In genomic region chr12:17770538-17770937, GRCm38 (mm10) we compare ENCODE assay signal across 11 mouse cellular contexts.
DNase-seq lines count a peak whose midpoint lies in the region; ATAC-seq lines count a peak whose summit lies in the region.
"Had no signal": no experiment of that assay in that cellular context is flagged by ENCODE, and none has a peak within 500 bp of the region (broad histone marks: within the 10 kb centered on the region; RNA-seq: fewer than 3 reads in every experiment).

No protein-coding gene starts in this region.

- H3K9me3 ChIP-seq in neural tube, embryonic 14.5 days (ENCODE audit: control insufficient read depth, low read length): no peaks in the 10 kb centered on the region
- H3K9me3 ChIP-seq in lung, embryonic 15.5 days: no peaks in the 10 kb centered on the region
- H3K9me3 ChIP-seq: midbrain, embryonic 12.5 days had no signal

- no peak overlapping the region for H3K4me3 ChIP-seq in neural tube, embryonic 14.5 days (ENCODE audit: low read depth, low read length)
- no peak overlapping the region for H3K4me3 ChIP-seq in lung, embryonic 15.5 days
- H3K4me3 ChIP-seq: midbrain, embryonic 12.5 days had no signal

- no peak overlapping the region for H3K4me2 ChIP-seq in neural tube, embryonic 14.5 days (ENCODE audit: low read depth, low read length)
- no peak overlapping the region for H3K4me2 ChIP-seq in lung, embryonic 15.5 days
- H3K4me2 ChIP-seq: midbrain, embryonic 12.5 days had no signal

- peak; percentile 33 for DNase-seq in heart, adult 8-10 months (ENCODE audit: low spot score)
- no peak for DNase-seq in heart, postnatal 25 days (ENCODE audit: low spot score)
- no peak for DNase-seq in neural tube, embryonic 10.5 days (ENCODE audit: extremely low spot score, low spot score)
- no peak for DNase-seq in cerebellum, adult 11-12 months
- DNase-seq in gastrocnemius, postnatal 14 days: no peak
- no peak for DNase-seq in gastrocnemius, postnatal 4 days (ENCODE audit: low spot score in 2 of 2)
- DNase-seq: gastrocnemius, postnatal 25 days had no signal

- ATAC-seq in neural tube, embryonic 14.5 days (ENCODE audit: low read depth): peak; percentile 21; the same call in 1 of the 2 replicates
- ATAC-seq in lung, embryonic 15.5 days (ENCODE audit: borderline replicate concordance, extremely low read depth, low FRiP score, low TSS enrichment): peak; percentile 55
- ATAC-seq: activated CD4-positive, CD25-positive, alpha-beta regulatory T cell, adult 4 months had no signal

- H3K4me1 ChIP-seq in neural tube, embryonic 14.5 days (ENCODE audit: control insufficient read depth, insufficient read depth, low read length): no peaks in the 10 kb centered on the region
- H3K4me1 ChIP-seq in lung, embryonic 15.5 days: peaks cover 7% of the 10 kb centered on the region; the same call in 1 of the 2 replicates

- no peak overlapping the region for H3K27ac ChIP-seq in neural tube, embryonic 14.5 days (ENCODE audit: low read depth, low read length)
- peak overlapping the region; percentile 37; the same call in 1 of the 2 replicates for H3K27ac ChIP-seq in lung, embryonic 15.5 days
- H3K27ac ChIP-seq: midbrain, embryonic 12.5 days had no signal

- intact Hi-C loops in heart, postnatal 25 days (cut with DNase I): loop anchor here (2.0 kb wide), 2 partner anchors 24 to 80 kb away; partner anchors contain the start of gene Hpcal1
- intact Hi-C loops in gastrocnemius, postnatal 14 days (cut with DNase I; ENCODE audit: low total_unique reads): loop anchor here (5.0 kb wide), 1 partner anchor 78 kb away; the partner anchor contains the start of gene Hpcal1

- 29% methylated on average over 2 of the region's 2 CpGs for WGBS in neural tube, embryonic 14.5 days
- WGBS in lung, embryonic 15.5 days: 49% methylated on average over 2 of the region's 2 CpGs

- H3K36me3 ChIP-seq in neural tube, embryonic 14.5 days (ENCODE audit: control insufficient read depth, insufficient read depth, low read length): no peaks in the 10 kb centered on the region
- no peaks in the 10 kb centered on the region for H3K36me3 ChIP-seq in lung, embryonic 15.5 days
- H3K36me3 ChIP-seq: midbrain, embryonic 12.5 days had no signal

- no peaks in the 10 kb centered on the region for H3K27me3 ChIP-seq in neural tube, embryonic 14.5 days (ENCODE audit: control insufficient read depth, insufficient read depth, low read length)
- H3K27me3 ChIP-seq in lung, embryonic 15.5 days: no peaks in the 10 kb centered on the region
- H3K27me3 ChIP-seq: midbrain, embryonic 12.5 days had no signal

- H3K9ac ChIP-seq in neural tube, embryonic 14.5 days (replicated peaks; ENCODE audit: low read depth, low read length): no peak overlapping the region
- no peak overlapping the region for H3K9ac ChIP-seq in lung, embryonic 15.5 days
- H3K9ac ChIP-seq: midbrain, embryonic 12.5 days had no signal
